Mouse (Mus musculus) liver, embryonic 13.5 days (tissue): ENCODE measurements around the gene Olfr324. TPM values are rescaled to one million over a fixed set of nuclear protein-coding genes. Genes with fewer than 3 reads are reported as not detected.

Experiments used
- ATAC-seq: fragments of 200-750 bp; cut with Nextera tagmentation; 2 replicates; pipeline ENCODE4 v1.8.0; 2017; ENCODE audit warnings: low read depth, mild to moderate bottlenecking, moderate number of reproducible peaks, moderate library complexity
- DNase-seq: peaks from one replicate; pipeline ENCODE4 v3.0.0; 2022
- H3K27ac ChIP-seq: fragments of 300-500 bp; sonication (generic); 2 replicates; pipeline ENCODE4 v1.5.1; 2015; ENCODE audit warnings: moderate library complexity, mild to moderate bottlenecking, inconsistent platforms
- H3K27me3 ChIP-seq: fragments of 300-500 bp; sonication (generic); 2 replicates; pipeline ENCODE4 v1.6.1; 2015; ENCODE audit warnings: mild to moderate bottlenecking, inconsistent platforms
- H3K36me3 ChIP-seq: fragments of 300-500 bp; sonication (generic); 2 replicates; pipeline ENCODE4 v1.6.1; 2015; ENCODE audit warnings: mild to moderate bottlenecking, inconsistent platforms
- H3K4me1 ChIP-seq: fragments of 300-500 bp; sonication (generic); replicated peaks from 2 replicates; pipeline ENCODE4 v1.6.1; 2015; ENCODE audit warnings: inconsistent platforms
- H3K4me2 ChIP-seq: fragments of 300-500 bp; sonication (generic); 2 replicates; pipeline ENCODE4 v1.6.1; 2015; ENCODE audit warnings: inconsistent platforms, mild to moderate bottlenecking, moderate library complexity
- H3K4me3 ChIP-seq: fragments of 300-500 bp; sonication (generic); replicated peaks from 2 replicates; pipeline ENCODE4 v1.5.1; 2015; ENCODE audit warnings: mild to moderate bottlenecking, inconsistent platforms
- H3K9ac ChIP-seq: fragments of 300-500 bp; sonication (generic); 2 replicates; pipeline ENCODE4 v1.6.1; 2015; ENCODE audit warnings: mild to moderate bottlenecking, inconsistent platforms
- H3K9me3 ChIP-seq: fragments of 300-500 bp; sonication (generic); replicated peaks from 2 replicates; pipeline ENCODE4 v1.6.1; 2016; ENCODE audit warnings: inconsistent platforms
- WGBS: fragments of 180-500 bp; shearing (Covaris S2); methylation state at CpG from one replicate; pipeline ENCODE4 v1.1.7; 2015; ENCODE audit not compliant: insufficient replicate concordance; 5-methylcytosine and 5-hydroxymethylcytosine counted together
- polyA plus RNA-seq: library from polyadenylated mRNA; unstranded; fragments of >200 nt; fragmentation: Nextera tagmentation; extraction: Ambion mirVana; gene quantifications from 2 replicates; pipeline ENCODE4 v1.2.1, GENCODE M21; 2015

Olfr324 gene
- polyA plus RNA-seq, 1 experiment from 2014 or later: not detected

DNA sequence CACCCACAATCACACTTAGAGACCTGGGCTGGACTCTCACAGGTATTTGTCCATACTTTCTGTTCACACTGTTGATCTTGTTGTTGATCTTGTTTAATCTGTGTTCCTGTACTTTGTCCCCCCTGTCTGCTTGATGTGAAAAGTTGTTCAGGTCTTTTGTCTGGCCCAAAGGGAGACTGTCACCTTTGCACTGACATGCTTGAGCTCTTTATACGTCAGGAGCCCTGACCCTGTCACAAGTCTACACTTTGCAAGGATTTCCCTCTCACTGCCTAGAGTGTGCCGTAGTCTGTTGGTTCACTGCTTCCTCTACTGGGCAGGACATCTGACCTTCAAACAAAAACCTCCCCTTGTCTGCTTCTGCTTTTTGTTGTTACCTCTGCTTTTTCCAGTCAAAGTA, 9.8 kb downstream of the Olfr324 start:
- Histone ChIP-seq H3K9ac (no peak overlapping the region), H3K27ac (no peak overlapping the region)

DNA sequence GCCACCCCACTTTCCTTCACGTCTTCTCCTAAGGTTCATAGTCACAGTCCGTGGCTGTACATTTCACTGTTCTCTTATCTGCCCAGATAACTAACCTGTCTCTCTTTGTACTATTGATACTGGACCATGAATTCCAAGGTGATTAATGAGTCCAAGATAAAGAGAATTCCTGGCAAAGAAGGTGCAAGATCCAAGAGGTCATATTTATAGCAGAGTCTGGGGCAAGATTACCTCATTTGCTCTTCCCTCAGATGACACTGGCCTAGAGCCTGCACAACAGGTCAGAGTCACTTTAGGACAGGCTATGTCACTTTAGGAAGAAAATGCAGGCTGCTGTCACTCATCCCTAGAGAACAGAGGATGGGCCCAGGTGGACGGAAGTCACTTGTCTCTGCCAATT, 10.3 kb downstream of the Olfr324 start:
- H3K27ac ChIP-seq: no peak overlapping the region
- peaks cover 16% of the 10 kb centered on the region for H3K4me1 ChIP-seq
- no peak overlapping the region for H3K4me3 ChIP-seq
- no peak overlapping the region for H3K4me2 ChIP-seq
- ATAC-seq: no peak
- DNase-seq: no peak
- 47% methylated on average over 3 of the region's 3 CpGs for WGBS
- no peak overlapping the region for H3K9ac ChIP-seq
- H3K36me3 ChIP-seq: no peaks in the 10 kb centered on the region
- H3K27me3 ChIP-seq: no peaks in the 10 kb centered on the region
- H3K9me3 ChIP-seq: no peaks in the 10 kb centered on the region

More for the DNA sequence above, 9.8 kb downstream of the Olfr324 start:
- DNase-seq (no peak), ATAC-seq (no peak)
- Histone ChIP-seq H3K4me1 (peaks cover 16% of the 10 kb centered on the region), H3K36me3 (no peaks in the 10 kb centered on the region), H3K9me3 (no peaks in the 10 kb centered on the region), H3K4me2 (no peak overlapping the region), H3K27me3 (no peaks in the 10 kb centered on the region), H3K4me3 (no peak overlapping the region)
- WGBS: 41% methylated on average over 2 of the region's 2 CpGs

DNA sequence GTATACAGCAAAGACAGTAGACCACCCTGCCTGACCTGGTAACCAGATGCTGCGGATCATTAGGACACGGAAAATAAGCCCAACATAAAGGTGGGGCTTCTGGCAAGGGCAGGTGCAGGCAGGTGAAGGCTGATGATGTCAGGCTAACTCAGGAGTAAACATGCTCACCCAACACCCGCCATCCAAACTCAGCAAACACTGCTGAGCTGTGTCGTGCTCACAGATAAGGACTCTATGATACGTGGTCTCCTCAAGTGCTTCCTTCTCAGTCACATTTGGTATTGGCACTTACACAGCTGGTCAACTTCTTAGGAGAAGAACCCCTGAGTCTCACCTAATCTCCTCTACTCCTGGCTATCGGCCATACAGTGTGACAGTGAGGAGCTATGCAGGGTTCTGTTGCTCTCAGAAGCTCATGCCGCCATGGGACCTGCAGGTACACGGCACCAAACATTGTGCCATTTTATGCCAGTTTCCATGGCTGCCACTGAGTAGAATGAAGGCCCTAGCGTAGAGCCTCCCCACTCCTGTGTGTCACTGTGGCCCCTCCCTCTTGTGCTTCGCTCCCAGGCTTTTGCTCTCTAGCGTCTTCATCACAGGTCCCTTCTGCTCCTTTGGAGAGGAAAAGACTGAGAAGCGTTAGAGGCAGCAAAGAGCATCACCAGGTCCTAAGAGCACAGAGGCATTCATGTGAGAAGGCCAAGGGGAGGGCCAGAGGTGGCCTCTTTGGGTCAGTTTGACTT, 11.4 kb downstream of the Olfr324 start:
- WGBS: 58% methylated on average over 12 of the region's 12 CpGs
- no peak for ATAC-seq

DNA sequence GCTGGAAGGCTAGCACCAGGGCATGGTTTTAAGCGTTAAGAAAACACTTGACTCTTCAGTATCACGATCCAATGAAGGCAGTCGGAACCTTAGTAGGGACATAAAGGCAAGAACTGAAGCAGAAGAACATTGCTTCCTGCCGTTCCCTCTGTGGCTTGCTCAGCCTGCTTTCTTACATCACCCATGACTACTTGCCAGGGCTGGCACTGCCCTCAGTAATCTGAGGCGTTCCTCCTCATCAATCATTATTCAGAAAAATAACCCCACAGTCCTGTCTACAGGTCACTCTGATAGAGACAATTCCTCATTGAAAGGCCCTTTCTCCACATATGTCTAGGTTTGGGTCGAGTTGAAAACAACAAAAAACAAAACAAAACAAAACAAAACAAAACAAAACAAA, 12.1 kb downstream of the Olfr324 start:
- H3K4me2 ChIP-seq: no peak overlapping the region
- H3K36me3 ChIP-seq: no peaks in the 10 kb centered on the region
- no peaks in the 10 kb centered on the region for H3K27me3 ChIP-seq
- DNase-seq: no peak
- no peak overlapping the region for H3K4me3 ChIP-seq
- no peak overlapping the region for H3K9ac ChIP-seq
- 70% methylated on average over 6 of the region's 6 CpGs for WGBS
- no peak for ATAC-seq
- H3K9me3 ChIP-seq: no peaks in the 10 kb centered on the region
- H3K4me1 ChIP-seq: peaks cover 16% of the 10 kb centered on the region
- no peak overlapping the region for H3K27ac ChIP-seq

More for the DNA sequence above, 11.4 kb downstream of the Olfr324 start:
- Histone ChIP-seq H3K4me1 (peaks cover 16% of the 10 kb centered on the region), H3K4me3 (no peak overlapping the region), H3K4me2 (no peak overlapping the region), H3K27ac (no peak overlapping the region), H3K9ac (no peak overlapping the region), H3K9me3 (no peaks in the 10 kb centered on the region), H3K36me3 (no peaks in the 10 kb centered on the region), H3K27me3 (no peaks in the 10 kb centered on the region)
- no peak for DNase-seq

DNA sequence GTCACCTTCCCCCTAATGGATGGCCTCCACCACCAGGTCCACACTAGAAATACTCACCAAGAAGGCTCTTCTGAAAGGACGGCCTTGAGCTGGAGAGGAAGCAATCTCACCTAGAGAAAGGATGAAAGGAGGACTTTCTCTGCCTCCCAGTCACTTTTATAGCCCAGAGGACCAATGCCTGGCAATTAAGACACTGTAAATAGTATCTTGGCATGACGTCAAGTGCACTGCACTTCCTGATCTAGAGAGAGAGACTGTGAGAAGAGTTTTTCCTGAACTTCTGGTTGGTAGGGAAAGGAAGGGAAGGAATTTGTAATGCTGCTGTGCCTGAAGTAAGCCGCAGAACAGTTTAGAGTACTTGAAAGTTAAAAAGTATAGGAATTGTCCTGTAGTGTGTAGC, 18.4 kb downstream of the Olfr324 start:
- H3K9ac ChIP-seq: no peak overlapping the region
- 0 out of 2 replicates have a peak, but pooled peaks cover 4% of the 10 kb centered on the region for H3K27me3 ChIP-seq
- DNase-seq (no peak), ATAC-seq (no peak)
- no peaks in the 10 kb centered on the region for H3K4me1 ChIP-seq
- WGBS: 35% methylated on average over 3 of the region's 3 CpGs
- no peak overlapping the region for H3K27ac ChIP-seq
- no peaks in the 10 kb centered on the region for H3K9me3 ChIP-seq
- no peaks in the 10 kb centered on the region for H3K36me3 ChIP-seq
- no peak overlapping the region for H3K4me2 ChIP-seq
- no peak overlapping the region for H3K4me3 ChIP-seq

DNA sequence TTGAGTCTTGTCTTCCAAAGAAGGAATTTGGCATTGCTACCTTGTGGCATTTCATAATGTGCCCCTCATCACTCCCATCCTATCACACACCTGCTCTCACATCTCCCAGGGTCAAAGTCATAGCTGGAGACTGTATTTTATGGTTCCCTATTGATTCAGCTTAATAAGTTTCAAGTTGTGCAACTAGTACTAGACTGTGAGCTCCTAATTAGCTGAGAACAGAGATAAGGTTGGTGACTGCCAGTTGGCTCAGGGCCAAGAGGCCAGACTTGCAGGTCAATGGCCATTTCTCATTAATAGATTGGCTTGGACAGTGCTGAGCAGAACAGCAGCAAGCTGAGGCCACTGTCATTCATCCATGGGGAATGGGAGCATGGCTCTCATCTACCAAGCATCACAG, 19.6 kb downstream of the Olfr324 start:
- ATAC-seq (no peak), DNase-seq (no peak)
- no peaks in the 10 kb centered on the region for H3K36me3 ChIP-seq
- no peak overlapping the region for H3K4me3 ChIP-seq
- no peak overlapping the region for H3K4me2 ChIP-seq
- H3K27ac ChIP-seq: no peak overlapping the region
- H3K9me3 ChIP-seq: no peaks in the 10 kb centered on the region
- no peak overlapping the region for H3K9ac ChIP-seq
- H3K4me1 ChIP-seq: no peaks in the 10 kb centered on the region
- H3K27me3 ChIP-seq: 0 out of 2 replicates have a peak, but pooled peaks cover 4% of the 10 kb centered on the region

DNA sequence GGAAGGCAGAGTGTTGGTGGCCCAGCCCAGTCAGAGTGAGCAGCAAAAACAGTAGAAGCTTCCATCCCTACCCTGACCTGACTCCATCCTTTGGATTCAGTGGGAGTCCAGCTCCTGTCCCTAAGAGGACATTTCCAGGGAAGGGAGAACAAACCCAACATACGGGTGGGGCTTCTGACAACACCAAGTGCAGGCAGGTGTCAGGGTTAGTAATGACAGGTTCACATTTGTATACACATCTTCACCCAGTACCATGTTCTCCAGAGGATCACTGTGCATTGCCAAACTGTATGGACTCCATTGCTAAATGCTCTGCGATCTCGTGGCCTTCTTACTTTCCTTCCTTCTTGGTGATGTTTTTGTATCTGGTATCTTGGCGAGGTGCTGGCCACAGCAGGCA, 21.1 kb downstream of the Olfr324 start, which contains the start of gene 2210407C18Rik:
Gene 2210407C18Rik, minus strand, starts transcription at position 101 of the 400 bp plus-strand sequence.
- H3K4me1 ChIP-seq: no peaks in the 10 kb centered on the region
- no peaks in the 10 kb centered on the region for H3K36me3 ChIP-seq
- no peak within 1 kb of the TSS for H3K4me3 ChIP-seq
- WGBS: 70% methylated on average over 4 of the region's 4 CpGs
- no peak within 1 kb of the TSS for H3K4me2 ChIP-seq
- DNase-seq: no peak
- 0 out of 2 replicates have a peak, but pooled peaks cover 4% of the 10 kb centered on the region for H3K27me3 ChIP-seq
- no peak within 1 kb of the TSS for H3K27ac ChIP-seq
- no peak for ATAC-seq
- no peak within 1 kb of the TSS for H3K9ac ChIP-seq
- H3K9me3 ChIP-seq: no peaks in the 10 kb centered on the region

DNA sequence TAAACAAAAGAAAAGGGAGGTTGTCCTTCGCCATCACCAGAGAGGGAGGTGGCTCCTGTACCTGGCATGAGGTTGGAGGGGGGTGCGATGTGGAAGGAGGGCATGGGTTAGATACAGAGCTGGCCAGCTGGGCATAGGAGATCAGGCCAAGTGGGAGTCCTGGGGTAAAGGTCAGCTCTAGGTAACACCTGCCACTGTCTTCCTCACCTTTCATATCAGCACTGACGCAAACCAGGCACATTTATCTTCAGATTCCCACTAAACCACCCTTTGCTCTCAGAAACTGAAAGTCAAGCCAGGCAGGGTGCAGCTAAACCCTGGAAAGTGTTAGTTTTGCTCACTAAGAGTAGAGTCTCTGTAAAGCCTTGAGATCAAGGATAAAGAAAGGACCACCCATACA, 23.5 kb downstream of the Olfr324 start:
- Histone ChIP-seq H3K4me3 (no peak overlapping the region), H3K9me3 (no peaks in the 10 kb centered on the region), H3K4me1 (no peaks in the 10 kb centered on the region), H3K27ac (no peak overlapping the region), H3K4me2 (no peak overlapping the region), H3K36me3 (no peaks in the 10 kb centered on the region), H3K27me3 (no peaks in the 10 kb centered on the region; the same call in 1 of the 2 replicates), H3K9ac (no peak overlapping the region)
- WGBS: 43% methylated on average over 3 of the region's 3 CpGs
- DNase-seq (no peak), ATAC-seq (no peak)

DNA sequence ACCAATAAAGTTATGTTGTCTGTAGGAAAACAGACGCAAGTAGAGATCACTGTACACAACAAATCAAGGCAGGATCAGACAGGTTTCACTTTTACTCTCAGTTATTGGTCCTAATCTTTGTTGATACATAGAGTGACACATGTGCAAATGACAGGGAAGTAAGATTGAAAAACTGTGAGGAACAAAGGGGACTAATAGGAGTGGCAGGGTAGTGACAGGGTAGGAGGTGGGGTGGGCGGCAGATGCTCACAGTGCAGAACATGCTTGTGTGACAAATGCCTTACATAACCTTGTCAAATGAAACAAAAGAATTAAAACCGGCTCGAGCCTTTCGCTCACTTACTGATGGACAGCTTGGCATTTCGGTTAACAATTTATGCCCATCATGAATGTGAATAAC, 23.9 kb downstream of the Olfr324 start:
- ATAC-seq (no peak), DNase-seq (no peak)
- Histone ChIP-seq H3K9me3 (no peaks in the 10 kb centered on the region), H3K27me3 (no peaks in the 10 kb centered on the region; the same call in 1 of the 2 replicates), H3K27ac (no peak overlapping the region), H3K4me2 (no peak overlapping the region), H3K4me3 (no peak overlapping the region), H3K36me3 (no peaks in the 10 kb centered on the region), H3K4me1 (no peaks in the 10 kb centered on the region), H3K9ac (no peak overlapping the region)
- 62% methylated on average over 6 of the region's 6 CpGs for whole genome bisulfite sequencing

DNA sequence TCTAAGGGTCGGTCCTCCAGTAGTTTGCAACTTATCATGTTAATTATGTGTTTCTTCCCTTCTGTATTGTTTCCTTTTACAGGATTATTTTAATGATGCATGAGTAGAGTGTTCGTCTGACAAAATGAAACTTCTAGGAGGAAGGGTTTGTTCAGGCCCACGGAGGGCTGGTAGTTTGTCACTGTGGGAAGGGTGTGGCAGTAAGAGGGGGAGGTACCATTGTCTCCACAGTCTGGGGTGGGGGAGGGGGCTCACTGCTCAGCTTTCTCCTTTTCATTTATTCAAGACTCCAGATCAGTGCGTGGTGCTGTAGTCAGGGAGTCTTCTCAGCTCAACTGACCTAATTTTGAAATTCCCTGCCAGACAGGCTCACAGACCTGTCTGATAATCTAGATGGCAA, 31.2 kb downstream of the Olfr324 start:
- ATAC-seq (no peak), DNase-seq (no peak)
- no peaks in the 10 kb centered on the region for H3K36me3 ChIP-seq
- H3K4me1 ChIP-seq: no peaks in the 10 kb centered on the region
- no peak overlapping the region for H3K9ac ChIP-seq
- no peak overlapping the region for H3K27ac ChIP-seq
- 48% methylated on average over 4 of the region's 4 CpGs for WGBS
- H3K27me3 ChIP-seq: no peaks in the 10 kb centered on the region; the same call in 1 of the 2 replicates
- H3K9me3 ChIP-seq: no peaks in the 10 kb centered on the region
- H3K4me3 ChIP-seq: no peak overlapping the region
- H3K4me2 ChIP-seq: no peak overlapping the region

DNA sequence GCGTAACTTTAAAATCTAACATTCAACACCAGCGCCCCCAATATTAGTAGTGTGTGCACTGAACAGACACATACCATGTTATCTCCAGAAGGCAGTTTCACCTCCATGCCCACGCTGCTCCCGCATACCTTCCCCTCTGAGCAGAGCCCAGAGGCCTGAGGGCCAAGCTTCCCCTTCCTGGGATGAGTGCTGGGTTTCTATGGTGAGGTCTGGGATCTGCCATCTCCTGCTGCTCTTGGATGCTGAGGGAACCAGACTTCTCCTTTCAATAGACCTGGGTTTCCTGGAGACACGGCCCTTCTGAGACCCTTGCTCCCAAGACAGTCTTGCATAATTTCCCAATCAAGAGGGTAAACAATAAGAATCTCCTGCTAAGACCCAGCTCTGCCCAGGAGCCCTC, 35.5 kb downstream of the Olfr324 start, which contains the start of gene Olfr323:
Gene Olfr323, minus strand, starts transcription at position 101 of the 400 bp plus-strand sequence.
- WGBS: 53% methylated on average over 5 of the region's 5 CpGs
- ATAC-seq: no peak

DNA sequence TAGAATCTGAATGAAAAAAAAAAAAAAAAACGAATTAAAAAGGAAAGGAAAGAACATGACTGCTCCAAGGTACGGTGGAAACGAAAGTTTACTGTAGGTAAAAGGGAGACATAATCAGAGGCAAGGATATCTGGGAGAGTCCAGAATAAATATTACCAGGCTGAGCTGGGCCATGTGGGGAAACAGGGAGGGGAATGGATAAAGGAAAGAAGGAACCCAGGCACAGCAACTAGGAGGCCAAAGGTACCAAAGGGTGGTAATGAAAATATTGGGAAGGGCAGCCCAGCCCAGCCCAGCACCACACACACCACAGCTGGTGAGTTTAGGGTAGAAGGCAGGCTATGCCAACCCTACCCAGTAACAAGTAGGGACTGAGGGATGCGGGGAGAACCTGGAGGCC, 40.0 kb downstream of the Olfr324 start:
- Histone ChIP-seq H3K4me1 (peaks cover 25% of the 10 kb centered on the region), H3K9me3 (no peaks in the 10 kb centered on the region), H3K36me3 (no peaks in the 10 kb centered on the region), H3K4me3 (no peak overlapping the region), H3K9ac (no peak overlapping the region), H3K27ac (no peak overlapping the region), H3K4me2 (no peak overlapping the region), H3K27me3 (peaks cover 8% of the 10 kb centered on the region; the same call in 1 of the 2 replicates)
- WGBS: 64% methylated on average over 4 of the region's 4 CpGs
- DNase-seq (no peak), ATAC-seq (no peak)

More for the DNA sequence above, 35.5 kb downstream of the Olfr324 start, which contains the start of gene Olfr323:
- no peak within 1 kb of the TSS for H3K4me3 ChIP-seq
- no peaks in the 10 kb centered on the region for H3K27me3 ChIP-seq
- H3K27ac ChIP-seq: no peak within 1 kb of the TSS
- 0 out of 2 replicates have a peak, but pooled peaks cover 6% of the 10 kb centered on the region for H3K4me1 ChIP-seq
- H3K36me3 ChIP-seq: no peaks in the 10 kb centered on the region
- no peak within 1 kb of the TSS for H3K4me2 ChIP-seq
- H3K9ac ChIP-seq: no peak within 1 kb of the TSS
- no peak for DNase-seq
- no peaks in the 10 kb centered on the region for H3K9me3 ChIP-seq
